Mouse (Mus musculus) testis, adult 2 months (tissue): ENCODE measurements around the gene Nr1d1.

ENCODE experiments used
- CTCF ChIP-seq: fragments of 200-500 bp; IDR thresholded peaks from 2 replicates; pipeline ENCODE4 v1.5.1; 2012; ENCODE audit warnings: low read depth, mild to moderate bottlenecking, inconsistent platforms, low read length, moderate library complexity; ENCODE audit not compliant: control insufficient read depth, insufficient read depth, insufficient replicate concordance
- POLR2A ChIP-seq: fragments of 200-500 bp; IDR thresholded peaks from 2 replicates; pipeline ENCODE4 v1.6.1; 2012; ENCODE audit warnings: low read depth, mild to moderate bottlenecking, inconsistent platforms, low read length, moderate library complexity; ENCODE audit not compliant: control insufficient read depth

DNA sequence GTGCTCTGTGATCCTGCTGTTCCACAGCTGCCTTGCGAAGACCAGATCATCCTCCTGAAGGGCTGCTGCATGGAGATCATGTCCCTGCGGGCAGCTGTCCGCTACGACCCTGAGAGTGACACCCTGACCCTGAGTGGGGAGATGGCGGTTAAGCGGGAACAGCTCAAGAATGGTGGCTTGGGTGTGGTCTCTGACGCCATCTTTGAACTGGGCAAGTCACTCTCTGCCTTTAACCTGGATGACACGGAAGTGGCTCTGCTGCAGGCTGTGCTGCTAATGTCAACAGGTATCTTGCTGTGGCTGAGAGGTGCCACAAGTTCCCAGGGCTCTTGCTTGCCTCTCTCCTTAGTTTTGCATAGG lies 11.7 kb downstream of the Nr1d1 start:
- TF ChIP-seq POLR2A (no peak), CTCF (no peak)
